Mouse (Mus musculus) hindbrain, embryonic 13.5 days (tissue): ENCODE measurements around the gene Hexim1. TPM values are rescaled to one million over a fixed set of nuclear protein-coding genes. Genes with fewer than 3 reads are reported as not detected.

Source experiments
- ATAC-seq: fragments of 200-750 bp; cut with Nextera tagmentation; 2 replicates; pipeline ENCODE4 v1.8.0; 2017; ENCODE audit warnings: moderate TSS enrichment; ENCODE audit not compliant: low FRiP score
- H3K27ac ChIP-seq: fragments of 300-500 bp; sonication (generic); 2 replicates; pipeline ENCODE4 v1.5.1; 2015; ENCODE audit warnings: inconsistent platforms, mild to moderate bottlenecking, moderate library complexity
- H3K27me3 ChIP-seq: fragments of 300-500 bp; sonication (generic); 2 replicates; pipeline ENCODE4 v1.6.1; 2015; ENCODE audit warnings: mild to moderate bottlenecking, inconsistent platforms
- H3K36me3 ChIP-seq: fragments of 300-500 bp; sonication (generic); 2 replicates; pipeline ENCODE4 v1.6.1; 2015; ENCODE audit warnings: mild to moderate bottlenecking, inconsistent platforms
- H3K4me1 ChIP-seq: fragments of 300-500 bp; sonication (generic); replicated peaks from 2 replicates; pipeline ENCODE4 v1.6.1; 2015; ENCODE audit warnings: inconsistent platforms
- H3K4me2 ChIP-seq: fragments of 300-500 bp; sonication (generic); 2 replicates; pipeline ENCODE4 v1.6.1; 2015; ENCODE audit warnings: inconsistent platforms, mild to moderate bottlenecking, moderate library complexity
- H3K4me3 ChIP-seq: fragments of 300-500 bp; sonication (generic); 2 replicates; pipeline ENCODE4 v1.5.1; 2015; ENCODE audit warnings: mild to moderate bottlenecking, inconsistent platforms
- H3K9ac ChIP-seq: fragments of 300-500 bp; sonication (generic); 2 replicates; pipeline ENCODE4 v1.6.1; 2015; ENCODE audit warnings: mild to moderate bottlenecking, inconsistent platforms
- H3K9me3 ChIP-seq: fragments of 300-500 bp; sonication (generic); 2 replicates; pipeline ENCODE4 v1.6.1; 2016; ENCODE audit warnings: inconsistent platforms
- WGBS: fragments of 180-500 bp; shearing (Covaris S2); methylation state at CpG from one replicate; pipeline ENCODE4 v1.1.7; 2015; 5-methylcytosine and 5-hydroxymethylcytosine counted together
- polyA plus RNA-seq: library from polyadenylated mRNA; unstranded; fragments of >200 nt; fragmentation: Nextera tagmentation; extraction: Ambion mirVana; gene quantifications from 2 replicates; pipeline ENCODE4 v1.2.1, GENCODE M21; 2015

Gene Hexim1
- polyA plus RNA-seq, 1 experiment from 2014 or later, result 3.6 TPM

DNA sequence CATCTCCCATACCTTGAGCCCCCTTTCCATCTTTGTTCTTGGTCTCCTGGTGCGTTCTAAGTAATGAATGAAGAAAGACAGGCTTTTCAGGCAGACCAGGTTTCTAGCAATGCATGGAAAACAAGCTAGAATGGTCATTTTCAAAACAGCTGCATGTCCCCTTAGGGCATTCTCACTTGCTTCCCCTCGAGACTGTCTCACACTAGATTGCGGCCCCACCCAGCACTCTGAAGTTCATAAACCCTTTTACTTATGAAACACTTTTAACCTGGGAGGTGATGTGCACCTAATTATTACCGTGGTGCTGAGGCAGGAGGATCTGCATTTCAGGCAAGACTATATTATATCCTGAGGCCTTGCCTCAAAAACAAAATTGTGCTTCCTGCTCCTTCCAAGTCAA lies 2.3 kb upstream of the Hexim1 start:
- WGBS, result 77% methylated on average over 4 of the region's 4 CpGs
- no peak overlapping the region for H3K4me2 ChIP-seq

GRCm38 (mm10) chr11:103114270-103114943 lies 1.6 kb upstream of the Hexim1 start:
- peaks cover 50% of the 10 kb centered on the region for H3K4me1 ChIP-seq
- ATAC-seq, result no peak
- H3K4me2 ChIP-seq, result peak overlapping the region; percentile 69
- H3K9ac ChIP-seq, result peak overlapping the region; percentile 86
- 89% methylated on average over 11 of the region's 11 CpGs for WGBS
- H3K9me3 ChIP-seq, result no peaks in the 10 kb centered on the region
- H3K4me3 ChIP-seq, result peak overlapping the region; percentile 60
- H3K36me3 ChIP-seq, result no peaks in the 10 kb centered on the region
- H3K27ac ChIP-seq, result peak overlapping the region; percentile 95
- peaks cover 37% of the 10 kb centered on the region for H3K27me3 ChIP-seq

More for the DNA sequence above, 2.3 kb upstream of the Hexim1 start:
- Histone ChIP-seq H3K9me3 (no peaks in the 10 kb centered on the region), H3K9ac (no peak overlapping the region), H3K27me3 (peaks cover 37% of the 10 kb centered on the region), H3K27ac (no peak overlapping the region), H3K4me3 (no peak overlapping the region), H3K4me1 (peaks cover 46% of the 10 kb centered on the region), H3K36me3 (no peaks in the 10 kb centered on the region)
- no peak for ATAC-seq

DNA sequence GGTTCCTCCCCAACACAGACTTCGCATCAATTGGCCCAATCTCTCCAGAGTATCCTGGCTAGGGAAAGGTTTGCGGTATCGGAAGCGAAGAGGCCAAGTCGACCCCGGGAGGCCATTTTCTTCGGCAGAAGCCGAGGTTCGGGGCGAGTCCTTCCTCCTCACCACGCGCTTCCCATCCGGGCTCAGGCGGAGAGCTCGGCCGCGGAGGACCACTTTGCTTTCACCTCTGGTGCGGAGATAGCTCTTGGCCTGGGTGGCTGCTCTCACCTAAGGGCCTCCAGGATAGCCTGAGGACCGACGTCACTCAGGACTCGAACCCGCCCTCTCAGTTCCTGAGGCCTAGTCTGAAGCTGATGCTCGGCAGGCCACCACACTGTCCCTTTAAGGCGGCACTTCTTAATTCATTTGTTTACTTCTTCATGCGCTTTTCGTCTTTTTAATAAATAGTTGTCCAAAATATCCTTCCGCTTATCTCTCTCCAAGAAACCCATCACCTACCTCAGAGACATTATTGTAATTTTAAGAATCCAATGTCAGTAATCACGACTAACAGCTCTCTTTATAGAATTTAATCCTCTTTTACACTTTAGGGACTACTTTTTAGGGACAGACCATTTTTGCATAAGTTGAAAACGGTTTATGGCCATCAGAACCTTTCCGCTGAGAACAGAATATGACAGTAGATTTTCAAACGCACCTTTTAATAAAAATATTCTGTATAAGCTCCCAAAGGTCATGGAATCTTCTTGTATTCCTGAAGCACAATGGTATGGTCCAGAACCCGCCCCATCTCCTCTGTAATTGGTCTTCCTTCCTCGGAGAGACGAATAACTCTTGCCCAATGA lies 646 bp upstream of the Hexim1 start:
- Histone ChIP-seq H3K9me3 (no peaks in the 10 kb centered on the region), H3K27me3 (peaks cover 37% of the 10 kb centered on the region), H3K9ac (peak overlapping the region; percentile 86), H3K4me1 (peaks cover 50% of the 10 kb centered on the region), H3K4me2 (peak overlapping the region; percentile 69), H3K4me3 (peak overlapping the region; percentile 60), H3K27ac (peak overlapping the region; percentile 95), H3K36me3 (no peaks in the 10 kb centered on the region)
- peak; percentile 80 for ATAC-seq
- under 1% methylated on average over 34 of the region's 34 CpGs for WGBS

DNA sequence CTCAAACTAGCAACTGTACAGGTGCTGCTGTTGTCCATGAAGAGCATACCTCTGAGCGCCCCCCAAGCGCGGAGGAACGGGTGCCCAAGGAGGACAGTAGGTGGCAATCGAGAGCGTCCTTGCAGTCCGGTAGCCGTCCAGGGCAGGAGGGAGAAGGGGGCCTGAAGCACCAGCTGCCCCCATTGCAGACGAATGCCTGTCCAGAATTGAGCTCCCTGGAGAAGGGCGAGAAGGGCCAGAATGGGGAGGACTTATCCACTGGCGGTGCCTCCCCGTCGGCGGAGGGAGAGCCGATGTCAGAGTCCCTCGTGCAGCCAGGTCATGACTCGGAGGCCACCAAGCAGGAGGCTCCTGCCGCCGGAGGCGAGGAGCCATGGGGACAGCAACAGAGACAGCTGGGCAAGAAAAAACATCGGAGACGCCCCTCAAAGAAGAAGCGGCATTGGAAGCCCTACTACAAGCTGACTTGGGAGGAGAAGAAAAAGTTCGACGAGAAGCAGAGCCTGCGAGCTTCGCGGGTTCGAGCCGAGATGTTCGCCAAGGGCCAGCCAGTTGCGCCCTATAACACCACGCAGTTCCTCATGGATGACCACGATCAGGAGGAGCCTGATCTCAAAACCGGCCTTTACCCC lies 1.0 kb downstream of the Hexim1 start:
- WGBS, result under 1% methylated on average over 35 of the region's 35 CpGs
- Histone ChIP-seq H3K9me3 (no peaks in the 10 kb centered on the region), H3K4me3 (peak overlapping the region; percentile 60), H3K27me3 (peaks cover 20% of the 10 kb centered on the region), H3K4me1 (peaks cover 40% of the 10 kb centered on the region), H3K27ac (peak overlapping the region; percentile 91), H3K4me2 (peak overlapping the region; percentile 91), H3K9ac (peak overlapping the region; percentile 82), H3K36me3 (no peaks in the 10 kb centered on the region)
- 0 out of 2 replicates have a peak, but pooled peaks have one; percentile 15 for ATAC-seq

GRCm38 (mm10) chr11:103117591-103118009 lies 1.6 kb downstream of the Hexim1 start:
- Histone ChIP-seq H3K27me3 (peaks cover 15% of the 10 kb centered on the region), H3K9ac (peak overlapping the region; percentile 82), H3K4me3 (peak overlapping the region; percentile 60), H3K4me1 (peaks cover 35% of the 10 kb centered on the region), H3K27ac (peak overlapping the region; percentile 91; the same call in 1 of the 2 replicates), H3K36me3 (no peaks in the 10 kb centered on the region), H3K9me3 (no peaks in the 10 kb centered on the region), H3K4me2 (peak overlapping the region; percentile 91)
- ATAC-seq, result no peak
- under 1% methylated on average over 38 of the region's 38 CpGs for WGBS

GRCm38 (mm10) chr11:103118866-103119265 lies 2.8 kb downstream of the Hexim1 start:
- Histone ChIP-seq H3K36me3 (no peaks in the 10 kb centered on the region), H3K27me3 (peaks cover 3% of the 10 kb centered on the region), H3K9me3 (no peaks in the 10 kb centered on the region), H3K27ac (no peak overlapping the region), H3K4me2 (peak overlapping the region; percentile 91), H3K9ac (0 out of 2 replicates have a peak overlapping the region, but pooled peaks have one; percentile 39), H3K4me1 (peaks cover 35% of the 10 kb centered on the region), H3K4me3 (peak overlapping the region; percentile 60)
- WGBS, result 93% methylated on average over 2 of the region's 2 CpGs
- no peak for ATAC-seq

GRCm38 (mm10) chr11:103119609-103120008 lies 3.6 kb downstream of the Hexim1 start:
- Histone ChIP-seq H3K9me3 (no peaks in the 10 kb centered on the region), H3K9ac (no peak overlapping the region), H3K4me1 (peaks cover 32% of the 10 kb centered on the region), H3K4me3 (no peak overlapping the region), H3K27me3 (no peaks in the 10 kb centered on the region), H3K27ac (no peak overlapping the region), H3K36me3 (no peaks in the 10 kb centered on the region), H3K4me2 (no peak overlapping the region)
- 44% methylated on average over 5 of the region's 5 CpGs for WGBS
- no peak for ATAC-seq

DNA sequence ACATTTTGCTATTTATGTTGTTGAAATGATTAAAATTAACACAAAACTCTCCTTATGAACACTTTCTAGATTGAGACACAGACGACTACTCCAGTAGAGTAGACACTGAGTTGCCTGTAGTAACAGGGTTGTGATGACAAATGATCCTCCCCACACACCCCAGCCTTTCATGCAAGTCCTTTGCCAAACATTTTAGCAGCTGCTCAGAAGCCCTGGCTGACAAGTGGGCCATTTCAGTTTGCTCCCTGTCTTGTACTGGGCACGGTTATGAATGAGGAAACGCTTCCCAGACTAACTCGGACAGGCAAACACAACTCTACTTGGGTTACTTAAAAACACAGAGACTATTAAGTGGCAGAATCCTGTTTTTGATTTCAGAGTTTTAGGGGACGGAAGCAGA lies 4.3 kb downstream of the Hexim1 start:
- no peaks in the 10 kb centered on the region for H3K36me3 ChIP-seq
- H3K4me1 ChIP-seq, result peaks cover 27% of the 10 kb centered on the region
- no peaks in the 10 kb centered on the region for H3K9me3 ChIP-seq
- ATAC-seq, result no peak
- H3K9ac ChIP-seq, result no peak overlapping the region
- WGBS, result 58% methylated on average over 5 of the region's 5 CpGs
- no peak overlapping the region for H3K27ac ChIP-seq
- H3K27me3 ChIP-seq, result no peaks in the 10 kb centered on the region
- no peak overlapping the region for H3K4me3 ChIP-seq
- no peak overlapping the region for H3K4me2 ChIP-seq

- Histone ChIP-seq H3K36me3 (no peaks in the 10 kb centered on the region), H3K4me1 (peaks cover 48% of the 10 kb centered on the region), H3K27me3 (no peaks in the 10 kb centered on the region), H3K27ac (peak within 1 kb of the TSS; percentile 98), H3K4me3 (peak within 1 kb of the TSS; percentile 85), H3K4me2 (peak within 1 kb of the TSS; percentile 87), H3K9ac (peak within 1 kb of the TSS; percentile 100), H3K9me3 (no peaks in the 10 kb centered on the region)
- 1% methylated on average over 39 of the region's 39 CpGs for WGBS
- peak; percentile 67 for ATAC-seq
Observed at GRCm38 (mm10) chr11:103131701-103132575, 15.9 kb downstream of the Hexim1 start, which contains the start of gene Hexim2. Gene Hexim2, plus strand, starts transcription at chr11:103132429.

DNA sequence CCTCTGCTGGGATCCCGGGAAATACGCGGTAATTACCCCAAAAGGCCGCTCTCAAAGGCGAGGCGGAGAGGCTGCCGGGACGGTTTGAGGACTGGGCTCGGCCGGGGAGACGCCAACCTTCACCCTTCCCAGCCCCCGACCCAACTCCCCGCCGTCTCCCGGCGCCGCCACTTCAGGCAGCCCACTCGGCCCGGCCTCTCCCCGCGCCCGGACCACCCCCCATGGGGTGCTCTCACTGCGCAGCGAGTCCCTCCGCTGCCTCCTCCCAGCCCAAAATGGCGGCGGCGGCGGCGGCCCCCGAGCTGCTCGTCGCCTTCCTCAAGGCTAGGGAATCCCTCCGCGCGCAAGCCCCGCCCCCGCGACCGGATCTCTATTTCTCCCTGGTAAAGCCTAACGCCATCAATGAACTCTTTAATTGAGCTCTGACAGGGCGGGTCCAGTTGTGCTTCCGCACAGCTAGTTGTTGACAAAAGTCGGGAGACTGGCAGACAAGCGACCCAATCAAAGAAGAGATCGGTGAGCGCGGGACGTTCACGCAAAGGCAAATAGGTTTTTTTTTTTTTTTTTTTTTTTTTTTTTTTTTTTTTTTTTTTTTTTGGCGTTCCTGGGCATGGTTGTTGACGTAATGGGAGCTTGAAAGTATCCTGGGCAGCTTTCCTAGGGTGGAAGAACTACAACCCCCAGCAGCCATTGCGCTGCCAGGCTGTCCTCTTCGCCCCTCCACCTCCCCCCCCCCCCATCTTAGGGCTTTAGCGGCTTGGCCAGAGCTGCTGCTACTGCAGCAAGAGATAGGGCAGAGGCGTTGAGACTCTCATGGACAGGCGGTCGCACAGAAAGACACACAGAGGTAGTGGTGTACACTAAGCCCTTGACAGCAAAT lies 16.8 kb downstream of the Hexim1 start:
- no peaks in the 10 kb centered on the region for H3K9me3 ChIP-seq
- peak overlapping the region; percentile 98 for H3K27ac ChIP-seq
- H3K4me1 ChIP-seq, result peaks cover 48% of the 10 kb centered on the region
- no peaks in the 10 kb centered on the region for H3K36me3 ChIP-seq
- peak overlapping the region; percentile 100 for H3K9ac ChIP-seq
- peak overlapping the region; percentile 87 for H3K4me2 ChIP-seq
- no peaks in the 10 kb centered on the region for H3K27me3 ChIP-seq
- peak; percentile 92 for ATAC-seq
- WGBS, result 2% methylated on average over 58 of the region's 58 CpGs
- H3K4me3 ChIP-seq, result peak overlapping the region; percentile 85
